Mouse (Mus musculus) cortical plate, adult 2 months (tissue): ENCODE measurements around the gene Efcab2.

Experiments used
- CTCF ChIP-seq: fragments of 200-500 bp; IDR thresholded peaks from 2 replicates; pipeline ENCODE4 v1.5.1; 2011; ENCODE audit warnings: mild to moderate bottlenecking, control low read depth, low read length; ENCODE audit not compliant: insufficient read depth; ENCODE audit errors: extremely low read depth
- POLR2A ChIP-seq: fragments of 200-500 bp; IDR thresholded peaks from 2 replicates; pipeline ENCODE4 v1.6.1; 2011; ENCODE audit warnings: mild to moderate bottlenecking, low read length, control low read depth; ENCODE audit not compliant: insufficient read depth; ENCODE audit errors: extremely low read depth

DNA sequence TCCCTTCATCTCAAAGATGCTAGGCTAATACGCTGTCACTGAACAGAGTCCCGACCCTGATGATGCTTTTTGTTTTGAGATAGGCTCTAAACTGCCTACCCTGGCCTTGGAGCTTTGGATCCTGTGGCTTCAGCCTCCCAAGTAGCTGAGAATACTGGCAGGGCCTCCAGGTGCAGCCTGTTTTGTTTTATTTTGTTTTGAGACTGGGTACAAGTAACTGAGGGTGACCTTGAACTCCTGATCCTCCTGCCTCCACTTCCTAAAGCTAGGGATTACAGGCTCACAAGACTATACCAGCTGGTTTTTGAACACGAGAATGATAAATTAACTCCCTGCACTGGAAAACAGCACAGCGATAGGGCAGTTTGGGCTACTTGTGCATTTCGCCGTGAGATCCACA lies 40.7 kb upstream of the Efcab2 start:
- TF ChIP-seq POLR2A: no peak
- no peak for TF ChIP-seq CTCF
